Mouse (Mus musculus) midbrain, embryonic 15.5 days (tissue): ENCODE measurements around the gene Letm1. TPM values are rescaled to one million over a fixed set of nuclear protein-coding genes. Genes with fewer than 3 reads are reported as not detected.
A peak's percentile ranks its signal among the peaks of the same experiment; 100 is the strongest.

ENCODE experiments used
- ATAC-seq: fragments of 200-750 bp; cut with Nextera tagmentation; replicated peaks from 2 replicates; pipeline ENCODE4 v1.8.0; 2017; ENCODE audit warnings: moderate TSS enrichment
- H3K27ac ChIP-seq: fragments of 300-500 bp; sonication (generic); 2 replicates; pipeline ENCODE4 v1.5.1; 2015; ENCODE audit warnings: mild to moderate bottlenecking, inconsistent platforms
- H3K27me3 ChIP-seq: fragments of 300-500 bp; sonication (generic); replicated peaks from 2 replicates; pipeline ENCODE4 v1.6.1; 2015; ENCODE audit warnings: inconsistent platforms
- H3K36me3 ChIP-seq: fragments of 300-500 bp; sonication (generic); replicated peaks from 2 replicates; pipeline ENCODE4 v1.6.1; 2015; ENCODE audit warnings: inconsistent platforms
- H3K4me1 ChIP-seq: fragments of 300-500 bp; sonication (generic); 2 replicates; pipeline ENCODE4 v1.6.1; 2015; ENCODE audit warnings: inconsistent platforms
- H3K4me2 ChIP-seq: fragments of 300-500 bp; sonication (generic); 2 replicates; pipeline ENCODE4 v1.6.1; 2015; ENCODE audit warnings: inconsistent platforms, mild to moderate bottlenecking, moderate library complexity
- H3K4me3 ChIP-seq: fragments of 300-500 bp; sonication (generic); 2 replicates; pipeline ENCODE4 v1.5.1; 2015; ENCODE audit warnings: mild to moderate bottlenecking, inconsistent platforms
- H3K9ac ChIP-seq: fragments of 300-500 bp; sonication (generic); 2 replicates; pipeline ENCODE4 v1.6.1; 2015; ENCODE audit warnings: mild to moderate bottlenecking, inconsistent platforms
- H3K9me3 ChIP-seq: fragments of 300-500 bp; sonication (generic); 2 replicates; pipeline ENCODE4 v1.6.1; 2016; ENCODE audit warnings: inconsistent platforms
- WGBS: fragments of 180-500 bp; shearing (Covaris S2); methylation state at CpG from one replicate; pipeline ENCODE4 v1.1.7; 2015; ENCODE audit warnings: mixed read lengths; 5-methylcytosine and 5-hydroxymethylcytosine counted together
- polyA plus RNA-seq: library from polyadenylated mRNA; unstranded; fragments of >200 nt; fragmentation: Nextera tagmentation; extraction: Ambion mirVana; gene quantifications from 2 replicates; pipeline ENCODE4 v1.2.1, GENCODE M21; 2015

Gene Letm1
- polyA plus RNA-seq, 1 experiment from 2014 or later: 75.9 TPM

- Histone ChIP-seq H3K9ac (no peak overlapping the region), H3K4me3 (no peak overlapping the region), H3K36me3 (no peaks in the 10 kb centered on the region), H3K4me2 (no peak overlapping the region), H3K27me3 (no peaks in the 10 kb centered on the region), H3K9me3 (no peaks in the 10 kb centered on the region), H3K27ac (no peak overlapping the region), H3K4me1 (peaks cover 13% of the 10 kb centered on the region)
- WGBS: 87% methylated on average over 6 of the region's 6 CpGs
- ATAC-seq: no peak
Measured at GRCm38 (mm10) chr5:33816008-33816725, 33.5 kb upstream of the Letm1 start.

DNA sequence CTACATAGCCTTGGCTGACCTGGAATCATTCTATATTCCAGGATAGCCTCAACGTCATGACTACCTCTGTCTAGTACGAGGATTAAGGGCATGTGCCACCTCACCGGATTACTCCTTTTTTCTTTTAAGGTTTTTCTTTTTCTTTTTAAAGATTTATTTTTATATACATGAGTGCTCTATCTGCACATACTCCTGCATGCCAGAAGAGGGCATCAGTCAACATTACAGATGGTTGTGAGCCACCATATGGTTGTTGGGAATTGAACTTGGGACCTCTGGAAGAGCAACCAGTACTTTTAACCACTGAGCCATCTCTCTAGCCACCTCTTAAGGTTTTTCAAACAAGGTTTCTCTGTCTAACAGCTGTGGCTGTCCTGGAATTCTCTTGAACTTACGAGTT, 28.9 kb upstream of the Letm1 start:
- Histone ChIP-seq H3K4me2 (no peak overlapping the region), H3K4me3 (no peak overlapping the region), H3K36me3 (no peaks in the 10 kb centered on the region), H3K9ac (no peak overlapping the region), H3K4me1 (no peaks in the 10 kb centered on the region), H3K27me3 (no peaks in the 10 kb centered on the region), H3K9me3 (no peaks in the 10 kb centered on the region), H3K27ac (no peak overlapping the region)
- ATAC-seq: no peak
- 85% methylated on average over 4 of the region's 4 CpGs for WGBS

- Histone ChIP-seq H3K36me3 (no peaks in the 10 kb centered on the region), H3K27me3 (no peaks in the 10 kb centered on the region), H3K9ac (no peak overlapping the region), H3K9me3 (peaks cover 4% of the 10 kb centered on the region; the same call in 1 of the 2 replicates), H3K27ac (no peak overlapping the region), H3K4me1 (no peaks in the 10 kb centered on the region), H3K4me3 (no peak overlapping the region), H3K4me2 (no peak overlapping the region)
- 91% methylated on average over 2 of the region's 2 CpGs for WGBS
- ATAC-seq: no peak
Measured at GRCm38 (mm10) chr5:33803337-33803736, 20.7 kb upstream of the Letm1 start.

DNA sequence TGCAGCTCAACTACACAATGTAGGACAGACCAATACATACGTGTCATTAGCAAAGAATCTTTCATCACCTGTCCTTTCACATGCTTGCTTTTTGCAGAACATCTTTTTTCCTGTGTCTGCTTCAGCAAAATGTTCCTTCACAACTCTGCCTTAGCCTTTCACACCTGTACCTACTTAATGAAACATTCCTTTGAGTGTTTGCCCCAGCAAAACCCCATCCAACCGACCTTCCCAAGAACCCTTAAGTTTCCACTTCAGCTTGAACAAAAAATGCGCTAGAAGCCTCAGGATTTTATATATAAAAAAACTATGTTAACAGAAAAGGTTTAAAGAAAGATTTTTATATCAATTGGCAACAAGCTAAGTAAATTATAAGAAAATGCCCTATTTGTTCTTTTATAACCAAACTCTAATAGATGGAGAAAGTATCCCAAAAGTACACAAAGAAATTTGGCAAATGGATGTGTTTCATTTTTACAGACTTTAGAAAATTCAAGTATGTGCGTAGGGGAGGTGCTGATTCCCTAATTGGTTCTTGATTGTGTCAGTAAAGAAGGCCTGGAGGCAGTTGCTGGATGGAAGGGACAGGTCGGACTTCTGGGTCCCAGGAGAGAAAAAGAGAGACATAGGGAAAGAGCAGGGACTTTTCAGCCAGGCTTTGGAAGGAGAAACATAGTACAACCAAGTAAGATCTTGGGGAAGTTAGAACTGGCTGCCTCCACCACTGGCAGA, 9.5 kb upstream of the Letm1 start:
- H3K4me2 ChIP-seq: no peak overlapping the region
- no peak for ATAC-seq

DNA sequence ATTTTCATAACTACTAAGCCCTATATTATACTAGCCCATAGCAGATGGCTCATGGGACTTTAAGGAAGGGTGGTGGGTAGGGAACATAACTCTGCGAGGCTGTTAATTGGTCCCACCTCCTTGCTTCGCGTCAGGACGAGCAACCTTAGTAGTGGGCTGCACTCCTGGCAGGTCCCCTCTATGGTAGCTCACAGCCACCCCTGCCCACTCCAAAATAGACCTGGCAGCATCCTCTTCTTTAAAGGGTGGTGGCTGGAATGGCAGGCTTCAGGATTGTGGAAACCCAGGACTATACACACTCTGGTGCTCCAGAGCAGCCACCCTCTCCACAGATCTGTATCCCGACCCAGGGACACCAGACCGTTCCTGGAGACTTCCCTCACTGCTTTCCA, 378 bp upstream of the Letm1 start:
- WGBS: 7% methylated on average over 6 of the region's 6 CpGs
- ATAC-seq: peak; percentile 84

More for the DNA sequence above, 9.5 kb upstream of the Letm1 start:
- no peaks in the 10 kb centered on the region for H3K9me3 ChIP-seq
- no peaks in the 10 kb centered on the region for H3K27me3 ChIP-seq
- H3K36me3 ChIP-seq: no peaks in the 10 kb centered on the region
- WGBS: 78% methylated on average over 5 of the region's 5 CpGs
- no peak overlapping the region for H3K27ac ChIP-seq
- H3K9ac ChIP-seq: no peak overlapping the region
- no peak overlapping the region for H3K4me3 ChIP-seq
- no peaks in the 10 kb centered on the region for H3K4me1 ChIP-seq

GRCm38 (mm10) chr5:33781964-33782344, 663 bp downstream of the Letm1 start:
- peak overlapping the region; percentile 95 for H3K9ac ChIP-seq
- peaks cover 23% of the 10 kb centered on the region for H3K4me1 ChIP-seq
- no peaks in the 10 kb centered on the region for H3K9me3 ChIP-seq
- no peaks in the 10 kb centered on the region for H3K27me3 ChIP-seq
- WGBS: 5% methylated on average over 11 of the region's 11 CpGs
- peak overlapping the region; percentile 85 for H3K4me2 ChIP-seq
- H3K27ac ChIP-seq: peak overlapping the region; percentile 91
- H3K4me3 ChIP-seq: peak overlapping the region; percentile 96
- peak; percentile 25 for ATAC-seq
- peaks cover 5% of the 10 kb centered on the region; the same call in 1 of the 2 replicates for H3K36me3 ChIP-seq

More for the DNA sequence above, 378 bp upstream of the Letm1 start:
- Histone ChIP-seq H3K27ac (peak overlapping the region; percentile 91), H3K4me2 (peak overlapping the region; percentile 85), H3K4me1 (peaks cover 23% of the 10 kb centered on the region), H3K9ac (peak overlapping the region; percentile 95), H3K9me3 (no peaks in the 10 kb centered on the region), H3K4me3 (peak overlapping the region; percentile 96), H3K27me3 (no peaks in the 10 kb centered on the region), H3K36me3 (no peaks in the 10 kb centered on the region)

DNA sequence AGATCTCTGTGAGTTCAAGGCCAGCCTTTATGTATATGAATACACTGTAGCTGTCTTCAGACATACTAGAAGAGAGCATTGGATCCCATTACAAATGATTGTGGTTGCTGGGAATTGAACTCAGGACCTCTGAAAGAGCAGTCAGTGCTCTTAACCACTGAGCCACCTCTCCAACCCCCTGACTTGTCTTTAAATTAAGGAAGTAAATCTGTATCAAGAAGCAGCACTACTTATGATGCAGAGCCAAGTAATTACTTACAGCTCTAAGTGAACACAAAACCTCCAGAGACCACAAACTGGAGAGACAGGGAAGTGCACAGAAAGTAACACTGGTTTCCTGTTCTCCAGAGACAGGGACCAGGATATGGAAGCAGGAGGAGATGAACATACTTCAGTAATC, 5.4 kb downstream of the Letm1 start:
- Histone ChIP-seq H3K4me3 (no peak overlapping the region), H3K36me3 (peaks cover 5% of the 10 kb centered on the region; the same call in 1 of the 2 replicates), H3K4me1 (peaks cover 18% of the 10 kb centered on the region), H3K9me3 (no peaks in the 10 kb centered on the region), H3K27ac (no peak overlapping the region), H3K9ac (no peak overlapping the region), H3K27me3 (no peaks in the 10 kb centered on the region), H3K4me2 (no peak overlapping the region)
- no peak for ATAC-seq

GRCm38 (mm10) chr5:33743481-33743880, 39.1 kb downstream of the Letm1 start:
- no peak overlapping the region for H3K9ac ChIP-seq
- H3K4me2 ChIP-seq: no peak overlapping the region
- WGBS: 95% methylated on average over 8 of the region's 8 CpGs
- no peak overlapping the region for H3K4me3 ChIP-seq
- no peaks in the 10 kb centered on the region for H3K4me1 ChIP-seq
- ATAC-seq: no peak
- no peak overlapping the region for H3K27ac ChIP-seq
- H3K36me3 ChIP-seq: peaks cover 67% of the 10 kb centered on the region
- H3K9me3 ChIP-seq: no peaks in the 10 kb centered on the region
- no peaks in the 10 kb centered on the region for H3K27me3 ChIP-seq

GRCm38 (mm10) chr5:33740548-33740947, 42.1 kb downstream of the Letm1 start:
- no peaks in the 10 kb centered on the region for H3K27me3 ChIP-seq
- no peak overlapping the region for H3K4me3 ChIP-seq
- H3K36me3 ChIP-seq: peaks cover 38% of the 10 kb centered on the region
- no peaks in the 10 kb centered on the region for H3K9me3 ChIP-seq
- no peak overlapping the region for H3K4me2 ChIP-seq
- no peak overlapping the region for H3K27ac ChIP-seq
- no peak overlapping the region for H3K9ac ChIP-seq
- no peaks in the 10 kb centered on the region for H3K4me1 ChIP-seq
- 93% methylated on average over 4 of the region's 4 CpGs for WGBS
- ATAC-seq: no peak

DNA sequence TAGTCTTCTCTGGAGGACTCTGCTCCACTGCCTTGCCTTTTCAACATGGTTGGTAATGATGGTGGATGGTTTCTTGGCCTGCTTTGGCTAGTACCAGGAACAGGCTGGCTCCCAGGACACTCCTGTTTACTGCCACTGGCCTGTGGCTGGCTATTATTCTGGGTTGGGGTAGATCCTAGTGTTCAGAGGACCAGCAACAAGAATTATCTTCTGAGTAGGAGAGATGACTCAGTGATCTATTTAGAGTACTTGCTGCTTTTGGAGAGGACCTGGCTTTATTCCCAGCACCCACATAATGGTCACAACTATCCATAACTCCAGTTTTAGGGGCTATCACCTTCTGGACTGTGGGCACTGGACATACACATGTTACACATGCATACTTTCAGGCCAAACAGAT, 44.3 kb downstream of the Letm1 start:
- no peaks in the 10 kb centered on the region for H3K27me3 ChIP-seq
- H3K4me2 ChIP-seq: no peak overlapping the region
- H3K27ac ChIP-seq: no peak overlapping the region
- ATAC-seq: no peak
- no peak overlapping the region for H3K9ac ChIP-seq
- no peak overlapping the region for H3K4me3 ChIP-seq
- peaks cover 22% of the 10 kb centered on the region; the same call in 1 of the 2 replicates for H3K36me3 ChIP-seq
- no peaks in the 10 kb centered on the region for H3K9me3 ChIP-seq
- no peaks in the 10 kb centered on the region for H3K4me1 ChIP-seq

- H3K27me3 ChIP-seq: no peaks in the 10 kb centered on the region
- 24% methylated on average over 7 of the region's 7 CpGs for WGBS
- no peak overlapping the region for H3K4me2 ChIP-seq
- H3K4me3 ChIP-seq: no peak overlapping the region
- H3K36me3 ChIP-seq: 0 out of 2 replicates have a peak, but pooled peaks cover 19% of the 10 kb centered on the region
- H3K9me3 ChIP-seq: no peaks in the 10 kb centered on the region
- no peak overlapping the region for H3K9ac ChIP-seq
- no peaks in the 10 kb centered on the region for H3K4me1 ChIP-seq
- H3K27ac ChIP-seq: no peak overlapping the region
- no peak for ATAC-seq
Measured at GRCm38 (mm10) chr5:33737903-33738321, 44.7 kb downstream of the Letm1 start.

- Histone ChIP-seq H3K36me3 (0 out of 2 replicates have a peak, but pooled peaks cover 6% of the 10 kb centered on the region), H3K4me2 (no peak overlapping the region), H3K9me3 (no peaks in the 10 kb centered on the region), H3K27me3 (no peaks in the 10 kb centered on the region), H3K4me3 (no peak overlapping the region), H3K4me1 (no peaks in the 10 kb centered on the region), H3K27ac (no peak overlapping the region), H3K9ac (no peak overlapping the region)
- 76% methylated on average over 9 of the region's 9 CpGs for WGBS
- ATAC-seq: no peak
Measured at GRCm38 (mm10) chr5:33736230-33736629, 46.4 kb downstream of the Letm1 start.
